ENCODE assay signal across 8 mouse cellular contexts in the genomic region with DNA sequence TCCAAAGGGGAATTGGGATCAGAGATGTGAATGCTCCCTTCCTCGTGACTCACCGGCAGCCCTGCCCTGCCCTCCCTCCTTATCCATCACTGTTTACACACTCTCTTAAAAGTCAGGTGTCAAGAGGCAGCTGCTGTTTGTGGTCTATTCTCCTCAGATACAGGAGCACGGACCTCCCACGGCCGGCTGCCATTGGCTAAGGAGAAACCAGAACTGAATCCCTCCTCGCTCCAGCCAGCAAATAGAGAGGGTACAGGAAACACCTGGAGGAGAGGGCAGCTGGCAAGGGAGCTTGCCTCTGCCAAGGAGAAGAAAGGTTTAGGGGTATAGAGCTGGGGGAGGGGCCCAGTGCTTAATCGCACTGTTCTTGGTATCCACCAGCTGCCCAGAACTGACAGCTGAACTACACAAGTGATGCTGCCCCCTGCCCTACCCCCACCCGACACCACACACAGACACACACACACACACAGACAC. TPM values are rescaled to one million over a fixed set of nuclear protein-coding genes. Genes with fewer than 3 reads are reported as not detected.
DNase-seq lines count a peak whose midpoint lies in the region; ATAC-seq lines count a peak whose summit lies in the region.

No protein-coding gene starts in this region.

- 18% methylated on average over 8 of the region's 8 CpGs for WGBS in heart, embryonic 11.5 days (ENCODE audit: insufficient replicate concordance)
- 7% methylated on average over 8 of the region's 8 CpGs for WGBS in kidney, embryonic 16.5 days

- H3K36me3 ChIP-seq in heart, embryonic 11.5 days (ENCODE audit: control insufficient read depth, insufficient read depth, low read length), result no peaks in the 10 kb centered on the region
- no peaks in the 10 kb centered on the region for H3K36me3 ChIP-seq in kidney, embryonic 16.5 days (ENCODE audit: insufficient read depth, low read length)

- DNase-seq in urinary bladder, postnatal 36 days (ENCODE audit: low spot score in 2 of 2), result peak; percentile 70 to 77
- DNase-seq in urinary bladder, postnatal 10 days (ENCODE audit: low spot score), result no peak
- peak; percentile 94 for DNase-seq in lung, postnatal 36 days
- peak; percentile 89 to 96 for DNase-seq in thymus, adult 18-20 months
- DNase-seq in frontal cortex, postnatal 36 days (ENCODE audit: low spot score in 2 of 2), result no peak
- DNase-seq in ovary, postnatal 36 days (ENCODE audit: low spot score), result no peak

- no peaks in the 10 kb centered on the region for H3K9me3 ChIP-seq in heart, embryonic 11.5 days (replicated peaks; ENCODE audit: control insufficient read depth, low read length)
- H3K9me3 ChIP-seq in kidney, embryonic 16.5 days (ENCODE audit: low read length), result no peaks in the 10 kb centered on the region

- ATAC-seq in heart, embryonic 11.5 days (replicated peaks; ENCODE audit: insufficient number of reproducible peaks, low FRiP score, low TSS enrichment), result no peak; the same call in 1 of the 2 replicates
- peak; percentile 10 for ATAC-seq in kidney, embryonic 16.5 days (ENCODE audit: low FRiP score, low TSS enrichment)

- 0 out of 2 replicates have a peak overlapping the region, but pooled peaks have one; percentile 4 for H3K9ac ChIP-seq in heart, embryonic 11.5 days (ENCODE audit: low read depth, low read length)
- no peak overlapping the region for H3K9ac ChIP-seq in kidney, embryonic 16.5 days (replicated peaks; ENCODE audit: low read length)

- H3K4me1 ChIP-seq in heart, embryonic 11.5 days (ENCODE audit: control insufficient read depth, insufficient read depth, low read length), result peaks cover 56% of the 10 kb centered on the region
- peaks cover 81% of the 10 kb centered on the region for H3K4me1 ChIP-seq in kidney, embryonic 16.5 days (ENCODE audit: insufficient read depth, low read length)

- no peaks in the 10 kb centered on the region for H3K27me3 ChIP-seq in heart, embryonic 11.5 days (ENCODE audit: control insufficient read depth, insufficient read depth, low read length)
- no peaks in the 10 kb centered on the region for H3K27me3 ChIP-seq in kidney, embryonic 16.5 days (ENCODE audit: insufficient read depth, low read length)

- no peak overlapping the region for H3K27ac ChIP-seq in heart, embryonic 11.5 days (ENCODE audit: low read depth, low read length)
- peak overlapping the region; percentile 37; the same call in 1 of the 2 replicates for H3K27ac ChIP-seq in kidney, embryonic 16.5 days (ENCODE audit: low read length)

- H3K4me2 ChIP-seq in heart, embryonic 11.5 days, result peak overlapping the region; percentile 18; the same call in 1 of the 2 replicates
- H3K4me2 ChIP-seq in kidney, embryonic 16.5 days (replicated peaks; ENCODE audit: low read depth, low read length), result no peak overlapping the region

- H3K4me3 ChIP-seq in heart, embryonic 11.5 days (ENCODE audit: low read depth, low read length), result no peak overlapping the region
- H3K4me3 ChIP-seq in kidney, embryonic 16.5 days (ENCODE audit: low read length), result no peak overlapping the region

RNA-seq across cellular contexts. Expression of gene Btg2, which starts 11.7 kb away (rescaled TPM):
- 31.7 and 35.6 TPM in 2 replicates for polyA plus RNA-seq in heart, embryonic 11.5 days (2014; fragmentation: Nextera tagmentation; extraction: Ambion mirVana)
- 36.2 and 38.2 TPM in 2 replicates for polyA plus RNA-seq in kidney, embryonic 16.5 days (2015; fragmentation: Nextera tagmentation; extraction: Ambion mirVana)

RNA-seq across cellular contexts. Expression of gene Fmod, which starts 30.1 kb away (rescaled TPM):
- 10.6 and 13.4 TPM in 2 replicates for polyA plus RNA-seq in heart, embryonic 11.5 days (2014; fragmentation: Nextera tagmentation; extraction: Ambion mirVana)
- polyA plus RNA-seq in kidney, embryonic 16.5 days (2015; fragmentation: Nextera tagmentation; extraction: Ambion mirVana), result 12.5 and 17.1 TPM in 2 replicates

RNA-seq across cellular contexts. Expression of gene Chit1, which starts 43.9 kb away (rescaled TPM):
- polyA plus RNA-seq in heart, embryonic 11.5 days (2014; fragmentation: Nextera tagmentation; extraction: Ambion mirVana), result 1.7 and 1.9 TPM in 2 replicates
- polyA plus RNA-seq in kidney, embryonic 16.5 days (2015; fragmentation: Nextera tagmentation; extraction: Ambion mirVana), result 0.17 and 0.21 TPM in 2 replicates

Comparison
In these comparisons a context has a peak if more than half of its experiments do, and no peak if none do; other contexts are left out.
1. DNase-seq: peak in urinary bladder, postnatal 36 days (2 of 2), lung, postnatal 36 days (single experiment) and thymus, adult 18-20 months (2 of 2); none in urinary bladder, postnatal 10 days (single experiment), frontal cortex, postnatal 36 days (0 of 2) and ovary, postnatal 36 days (single experiment).